Mouse (Mus musculus): ENCODE data around the gene Thbd. TPM values are rescaled to one million over a fixed set of nuclear protein-coding genes. Genes with fewer than 3 reads are reported as not detected.
A peak's percentile ranks its signal among the peaks of the same experiment; 100 is the strongest.

Gene Thbd
- polyA plus RNA-seq, 1 experiment from 2014 or later, result 17.9 TPM

DNA sequence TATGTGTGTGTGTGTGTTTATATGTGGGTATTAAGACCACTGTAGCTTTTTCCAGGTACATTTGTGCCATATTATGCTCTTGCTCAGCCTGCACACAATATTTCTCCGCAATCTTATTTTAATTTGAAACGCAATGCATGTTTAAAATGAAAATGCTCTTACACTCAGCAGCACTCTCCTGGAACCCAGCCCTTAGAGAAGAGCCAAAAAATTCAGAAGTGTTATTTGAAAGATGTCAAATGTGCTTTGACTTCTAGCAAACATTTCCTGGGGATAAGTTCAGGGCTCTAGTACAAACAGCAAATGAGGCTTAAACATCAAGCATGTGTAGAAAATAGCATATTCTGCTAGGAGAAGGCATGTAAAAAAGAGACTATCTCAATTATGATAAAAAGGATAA is 11.8 kb upstream of the Thbd start:
- ATAC-seq (ENCODE audit: low FRiP score, low TSS enrichment) (no peak), DNase-seq (ENCODE audit: low spot score) (no peak)
- Histone ChIP-seq H3K27ac (replicated peaks) (no peak overlapping the region), H3K36me3 (ENCODE audit: control insufficient read depth, insufficient read depth, low read length) (no peaks in the 10 kb centered on the region), H3K27me3 (ENCODE audit: control insufficient read depth, insufficient read depth, low read length) (no peaks in the 10 kb centered on the region), H3K9me3 (ENCODE audit: control insufficient read depth, low read length) (no peaks in the 10 kb centered on the region), H3K4me3 (ENCODE audit: low read depth, low read length) (no peak overlapping the region), H3K9ac (ENCODE audit: low read length) (no peak overlapping the region), H3K4me2 (replicated peaks; ENCODE audit: low read depth) (no peak overlapping the region), H3K4me1 (replicated peaks; ENCODE audit: control insufficient read depth, insufficient read depth) (no peaks in the 10 kb centered on the region)
- no peak for TF ChIP-seq EP300 (optimal IDR thresholded peaks at IDR 0.05)
- TF ChIP-seq CTCF (IDR thresholded peaks at IDR 0.05; ENCODE audit: low read depth), result no peak
- 33% methylated on average over 2 of the region's 2 CpGs for WGBS

DNA sequence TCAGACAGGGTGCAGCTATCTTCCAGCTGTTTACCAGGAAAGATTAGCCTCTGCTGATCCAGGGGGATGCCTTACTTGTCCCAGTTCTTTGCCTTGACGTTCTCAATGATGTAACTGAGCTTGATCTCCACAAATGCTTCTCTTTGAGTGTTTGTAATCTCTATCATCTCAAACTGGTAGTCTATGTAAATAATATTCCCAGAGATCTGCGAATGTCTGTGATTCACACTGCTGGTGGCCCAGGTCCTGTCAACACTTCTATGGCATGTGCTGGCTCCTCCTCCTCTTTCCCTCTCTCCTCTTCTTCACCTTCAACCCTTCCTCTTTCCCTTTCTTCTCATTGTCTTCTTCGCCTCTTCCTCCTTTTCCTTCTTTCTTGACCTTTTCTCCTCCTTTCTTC is 11.2 kb upstream of the Thbd start:
- no peak overlapping the region for H3K27ac ChIP-seq (replicated peaks)
- no peak overlapping the region for H3K4me2 ChIP-seq (replicated peaks; ENCODE audit: low read depth)
- no peaks in the 10 kb centered on the region for H3K9me3 ChIP-seq (ENCODE audit: control insufficient read depth, low read length)
- TF ChIP-seq EP300 (optimal IDR thresholded peaks at IDR 0.05) (no peak), CTCF (IDR thresholded peaks at IDR 0.05; ENCODE audit: low read depth) (no peak)
- no peaks in the 10 kb centered on the region for H3K27me3 ChIP-seq (ENCODE audit: control insufficient read depth, insufficient read depth, low read length)
- no peak overlapping the region for H3K9ac ChIP-seq (ENCODE audit: low read length)
- no peaks in the 10 kb centered on the region for H3K4me1 ChIP-seq (replicated peaks; ENCODE audit: control insufficient read depth, insufficient read depth)
- ATAC-seq (ENCODE audit: low FRiP score, low TSS enrichment) (no peak), DNase-seq (ENCODE audit: low spot score) (no peak)
- H3K36me3 ChIP-seq (ENCODE audit: control insufficient read depth, insufficient read depth, low read length), result no peaks in the 10 kb centered on the region
- H3K4me3 ChIP-seq (ENCODE audit: low read depth, low read length), result no peak overlapping the region
- 45% methylated on average over 3 of the region's 3 CpGs for WGBS

DNA sequence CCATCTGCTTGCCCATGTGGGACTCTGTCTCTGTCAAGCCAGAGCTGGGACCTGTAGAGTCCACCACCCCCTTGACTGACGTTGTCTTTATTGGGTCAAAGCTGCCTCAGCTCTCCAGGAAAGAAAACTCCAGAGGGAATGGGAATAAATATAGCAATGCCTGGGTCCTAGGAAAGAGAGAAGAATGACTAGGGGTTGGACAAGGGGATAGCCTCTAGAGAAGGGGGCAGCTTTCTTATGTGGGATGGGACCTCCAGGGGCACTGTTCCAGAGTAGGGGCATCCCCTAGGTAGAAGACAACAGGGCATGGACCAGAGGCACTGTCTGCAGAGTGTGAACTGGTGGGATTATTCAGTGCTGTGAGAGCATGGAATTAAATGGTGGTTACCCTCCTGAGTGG is 1.8 kb upstream of the Thbd start:
- WGBS, result 74% methylated on average over 1 of the region's 1 CpGs
- no peak for DNase-seq (ENCODE audit: low spot score)

DNA sequence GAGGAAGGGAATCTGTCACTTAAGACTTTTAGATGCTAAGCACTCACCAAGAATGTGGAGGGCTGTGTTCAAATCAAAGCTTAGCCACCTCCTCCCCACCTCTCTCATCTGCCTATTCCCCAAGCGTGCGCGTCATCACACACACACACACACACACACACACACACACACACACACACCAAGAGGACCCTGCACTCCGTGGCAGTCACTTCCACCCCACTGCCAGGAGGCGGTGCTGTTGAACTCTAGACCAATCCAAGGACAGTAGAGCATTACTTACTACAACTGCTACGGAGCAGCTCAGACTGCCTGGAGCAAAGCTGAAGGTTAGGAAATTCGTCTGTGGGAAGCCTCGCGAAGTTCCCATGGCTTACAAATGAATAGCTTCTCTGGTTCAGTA is 1.2 kb upstream of the Thbd start:
- peaks cover 5% of the 10 kb centered on the region for H3K4me1 ChIP-seq (replicated peaks; ENCODE audit: control insufficient read depth, insufficient read depth)
- H3K9me3 ChIP-seq (ENCODE audit: control insufficient read depth, low read length), result no peaks in the 10 kb centered on the region
- WGBS, result 21% methylated on average over 9 of the region's 9 CpGs
- ATAC-seq (ENCODE audit: low FRiP score, low TSS enrichment), result peak; percentile 93
- H3K9ac ChIP-seq (ENCODE audit: low read length), result no peak overlapping the region
- peak; percentile 82 for DNase-seq (ENCODE audit: low spot score)
- H3K27ac ChIP-seq (replicated peaks), result no peak overlapping the region
- no peaks in the 10 kb centered on the region for H3K36me3 ChIP-seq (ENCODE audit: control insufficient read depth, insufficient read depth, low read length)
- TF ChIP-seq EP300 (optimal IDR thresholded peaks at IDR 0.05) (no peak), CTCF (IDR thresholded peaks at IDR 0.05; ENCODE audit: low read depth) (peak; percentile 97)
- 0 out of 2 replicates have a peak, but pooled peaks cover 2% of the 10 kb centered on the region for H3K27me3 ChIP-seq (ENCODE audit: control insufficient read depth, insufficient read depth, low read length)
- H3K4me3 ChIP-seq (ENCODE audit: low read depth, low read length), result no peak overlapping the region
- no peak overlapping the region for H3K4me2 ChIP-seq (replicated peaks; ENCODE audit: low read depth)

More for the DNA sequence above, 1.8 kb upstream of the Thbd start:
- Histone ChIP-seq H3K4me3 (ENCODE audit: low read depth, low read length) (no peak overlapping the region), H3K4me2 (replicated peaks; ENCODE audit: low read depth) (no peak overlapping the region), H3K27me3 (ENCODE audit: control insufficient read depth, insufficient read depth, low read length) (0 out of 2 replicates have a peak, but pooled peaks cover 2% of the 10 kb centered on the region), H3K36me3 (ENCODE audit: control insufficient read depth, insufficient read depth, low read length) (no peaks in the 10 kb centered on the region), H3K27ac (replicated peaks) (no peak overlapping the region), H3K9me3 (ENCODE audit: control insufficient read depth, low read length) (no peaks in the 10 kb centered on the region), H3K9ac (ENCODE audit: low read length) (no peak overlapping the region), H3K4me1 (replicated peaks; ENCODE audit: control insufficient read depth, insufficient read depth) (peaks cover 5% of the 10 kb centered on the region)
- no peak for ATAC-seq (ENCODE audit: low FRiP score, low TSS enrichment)
- TF ChIP-seq EP300 (optimal IDR thresholded peaks at IDR 0.05), result no peak
- TF ChIP-seq CTCF (IDR thresholded peaks at IDR 0.05; ENCODE audit: low read depth), result no peak

DNA sequence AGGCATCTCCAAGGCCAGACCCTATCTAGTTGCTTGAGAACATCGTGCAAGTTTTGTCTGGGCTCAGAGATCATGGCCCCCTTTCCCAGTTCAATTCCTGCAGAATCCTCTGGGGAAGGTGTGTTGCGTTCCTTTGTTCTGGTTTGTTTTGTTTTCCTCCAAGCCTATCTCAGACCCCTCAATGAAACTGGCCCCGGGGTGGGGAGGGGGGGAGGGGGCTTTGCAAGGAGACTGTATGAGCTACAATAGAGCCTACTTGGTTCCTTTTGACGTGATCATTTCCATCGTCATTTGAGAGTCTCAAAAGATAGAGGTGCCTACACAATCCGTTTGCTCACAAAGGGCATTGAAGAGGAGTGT is 753 bp upstream of the Thbd start:
- Histone ChIP-seq H3K27me3 (ENCODE audit: control insufficient read depth, insufficient read depth, low read length) (0 out of 2 replicates have a peak, but pooled peaks cover 2% of the 10 kb centered on the region), H3K4me2 (replicated peaks; ENCODE audit: low read depth) (peak overlapping the region; percentile 79), H3K9me3 (ENCODE audit: control insufficient read depth, low read length) (no peaks in the 10 kb centered on the region), H3K4me3 (ENCODE audit: low read depth, low read length) (peak overlapping the region; percentile 46), H3K27ac (replicated peaks) (peak overlapping the region; percentile 71; the same call in 1 of the 2 replicates), H3K36me3 (ENCODE audit: control insufficient read depth, insufficient read depth, low read length) (no peaks in the 10 kb centered on the region), H3K9ac (ENCODE audit: low read length) (no peak overlapping the region), H3K4me1 (replicated peaks; ENCODE audit: control insufficient read depth, insufficient read depth) (peaks cover 5% of the 10 kb centered on the region)
- 29% methylated on average over 6 of the region's 6 CpGs for WGBS
- ATAC-seq (ENCODE audit: low FRiP score, low TSS enrichment), result no peak
- no peak for DNase-seq (ENCODE audit: low spot score)
- no peak for TF ChIP-seq CTCF (IDR thresholded peaks at IDR 0.05; ENCODE audit: low read depth)
- no peak for TF ChIP-seq EP300 (optimal IDR thresholded peaks at IDR 0.05)

DNA sequence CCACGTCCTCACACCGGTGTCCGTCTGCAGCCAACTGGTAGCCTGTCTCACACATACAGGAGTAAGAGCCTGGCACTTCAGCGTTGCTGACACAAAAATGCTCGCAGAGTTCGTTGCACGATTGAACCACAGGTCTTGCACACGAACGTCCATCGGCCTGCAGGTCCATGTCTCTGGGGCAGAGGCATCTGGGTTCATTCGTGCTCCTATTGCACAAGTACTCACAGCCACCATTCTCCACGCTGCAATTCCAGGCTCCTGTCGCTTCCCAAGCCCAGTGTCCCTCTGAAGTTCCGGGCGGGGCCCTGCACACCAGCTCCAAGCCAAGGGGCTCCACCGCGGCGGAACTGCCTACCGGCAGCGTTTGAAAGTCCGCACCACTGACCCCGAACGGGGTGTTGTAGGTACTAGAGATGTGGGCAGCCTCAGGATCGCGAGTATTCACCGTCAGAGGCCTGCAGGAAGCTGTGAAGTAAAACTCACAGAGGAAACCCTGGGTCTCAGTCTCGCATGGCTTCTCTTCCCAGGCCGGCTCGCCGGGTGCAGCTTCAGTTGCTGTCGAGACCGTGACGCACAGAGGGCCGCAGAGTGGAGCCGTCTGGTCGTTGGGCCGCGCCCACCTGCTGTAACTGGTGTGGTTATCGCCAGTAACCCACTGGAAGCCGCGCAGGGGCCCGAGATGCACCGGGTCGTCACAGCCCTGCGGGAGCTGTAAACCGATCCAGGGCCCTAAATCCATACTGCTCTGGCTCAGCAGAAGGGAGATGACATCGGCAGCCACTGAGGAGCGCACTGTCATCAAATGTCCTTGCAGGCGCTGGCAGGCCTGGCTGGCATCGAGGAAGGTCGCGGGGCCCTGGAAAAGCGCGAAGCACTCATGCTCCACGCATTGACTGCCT is 768 bp downstream of the Thbd start:
- ATAC-seq (ENCODE audit: low FRiP score, low TSS enrichment) (peak; percentile 60), DNase-seq (ENCODE audit: low spot score) (peak; percentile 40)
- 11% methylated on average over 55 of the region's 55 CpGs for WGBS
- Histone ChIP-seq H3K4me3 (ENCODE audit: low read depth, low read length) (peak overlapping the region; percentile 46), H3K9ac (ENCODE audit: low read length) (peak overlapping the region; percentile 52), H3K36me3 (ENCODE audit: control insufficient read depth, insufficient read depth, low read length) (no peaks in the 10 kb centered on the region), H3K4me1 (replicated peaks; ENCODE audit: control insufficient read depth, insufficient read depth) (peaks cover 5% of the 10 kb centered on the region), H3K9me3 (ENCODE audit: control insufficient read depth, low read length) (no peaks in the 10 kb centered on the region), H3K4me2 (replicated peaks; ENCODE audit: low read depth) (peak overlapping the region; percentile 79), H3K27me3 (ENCODE audit: control insufficient read depth, insufficient read depth, low read length) (0 out of 2 replicates have a peak, but pooled peaks cover 2% of the 10 kb centered on the region), H3K27ac (replicated peaks) (peak overlapping the region; percentile 71)
- TF ChIP-seq CTCF (IDR thresholded peaks at IDR 0.05; ENCODE audit: low read depth), result no peak
- no peak for TF ChIP-seq EP300 (optimal IDR thresholded peaks at IDR 0.05)
